Mouse (Mus musculus) heart, embryonic 11.5 days (tissue): ENCODE measurements at regions not wholly inside any gene's neighbourhood (a gene's known extent, or its start where the extent isn't known, plus 50 kb on each side); places are given as distances from the start of the nearest gene placed in this dataset.

Experiments used
- ATAC-seq: fragments of 200-750 bp; cut with Nextera tagmentation; replicated peaks from 2 replicates; pipeline ENCODE4 v1.8.0; 2017; ENCODE audit warnings: moderate library complexity; ENCODE audit not compliant: insufficient number of reproducible peaks, low FRiP score, low TSS enrichment
- H3K27ac ChIP-seq: fragments of 300-500 bp; sonication (generic); 2 replicates; pipeline ENCODE4 v1.5.1; 2014; ENCODE audit warnings: mild to moderate bottlenecking, low read depth, low read length
- H3K27me3 ChIP-seq: fragments of 300-500 bp; sonication (generic); 2 replicates; pipeline ENCODE4 v1.6.1; 2014; ENCODE audit warnings: mild to moderate bottlenecking, low read length, mixed read lengths; ENCODE audit not compliant: control insufficient read depth, insufficient read depth
- H3K36me3 ChIP-seq: fragments of 300-500 bp; sonication (generic); 2 replicates; pipeline ENCODE4 v1.6.1; 2014; ENCODE audit warnings: mild to moderate bottlenecking, low read length, moderate library complexity, mixed read lengths; ENCODE audit not compliant: control insufficient read depth, insufficient read depth
- H3K4me1 ChIP-seq: fragments of 300-500 bp; sonication (generic); 2 replicates; pipeline ENCODE4 v1.6.1; 2014; ENCODE audit warnings: low read length; ENCODE audit not compliant: control insufficient read depth, insufficient read depth
- H3K4me2 ChIP-seq: fragments of 300-500 bp; sonication (generic); 2 replicates; pipeline ENCODE4 v1.6.1; 2014; ENCODE audit warnings: mild to moderate bottlenecking, moderate library complexity
- H3K4me3 ChIP-seq: fragments of 300-500 bp; sonication (generic); 2 replicates; pipeline ENCODE4 v1.5.1; 2014; ENCODE audit warnings: low read depth, low read length
- H3K9ac ChIP-seq: fragments of 300-500 bp; sonication (generic); 2 replicates; pipeline ENCODE4 v1.6.1; 2014; ENCODE audit warnings: mild to moderate bottlenecking, low read depth, low read length, moderate library complexity
- H3K9me3 ChIP-seq: fragments of 300-500 bp; sonication (generic); replicated peaks from 2 replicates; pipeline ENCODE4 v1.6.1; 2016; ENCODE audit warnings: low read length; ENCODE audit not compliant: control insufficient read depth
- WGBS: fragments of 180-500 bp; shearing (Covaris S2); extraction: QIAGEN DNeasy Blood & Tissue Kit; methylation state at CpG from one replicate; pipeline ENCODE4 v1.1.7; 2014; ENCODE audit not compliant: insufficient replicate concordance; 5-methylcytosine and 5-hydroxymethylcytosine counted together

GRCm38 (mm10) chr8:49175386-49175785 lies 331.6 kb upstream of the Tenm3 start:
- Histone ChIP-seq H3K9ac (no peak overlapping the region), H3K4me3 (no peak overlapping the region), H3K27me3 (no peaks in the 10 kb centered on the region), H3K27ac (no peak overlapping the region), H3K36me3 (no peaks in the 10 kb centered on the region), H3K9me3 (no peaks in the 10 kb centered on the region), H3K4me2 (no peak overlapping the region), H3K4me1 (no peaks in the 10 kb centered on the region)
- 75% methylated on average over 4 of the region's 4 CpGs for WGBS
- no peak for ATAC-seq

GRCm38 (mm10) chr8:49174956-49175355 lies 331.2 kb upstream of the Tenm3 start:
- no peak overlapping the region for H3K4me2 ChIP-seq
- 84% methylated on average over 2 of the region's 2 CpGs for WGBS
- H3K27ac ChIP-seq = no peak overlapping the region
- H3K9me3 ChIP-seq = no peaks in the 10 kb centered on the region
- no peaks in the 10 kb centered on the region for H3K36me3 ChIP-seq
- no peak for ATAC-seq
- no peak overlapping the region for H3K9ac ChIP-seq
- H3K27me3 ChIP-seq = no peaks in the 10 kb centered on the region
- H3K4me1 ChIP-seq = no peaks in the 10 kb centered on the region
- H3K4me3 ChIP-seq = no peak overlapping the region

GRCm38 (mm10) chr8:49159318-49159717 lies 315.6 kb upstream of the Tenm3 start:
- no peak overlapping the region for H3K4me2 ChIP-seq
- 76% methylated on average over 4 of the region's 4 CpGs for WGBS
- ATAC-seq = no peak

GRCm38 (mm10) chr8:49158201-49158600 lies 314.4 kb upstream of the Tenm3 start:
- WGBS = 69% methylated on average over 4 of the region's 4 CpGs
- ATAC-seq = no peak

More at GRCm38 (mm10) chr8:49159318-49159717, 315.6 kb upstream of the Tenm3 start:
- Histone ChIP-seq H3K27me3 (no peaks in the 10 kb centered on the region), H3K27ac (no peak overlapping the region), H3K9ac (no peak overlapping the region), H3K4me1 (no peaks in the 10 kb centered on the region), H3K4me3 (no peak overlapping the region), H3K36me3 (no peaks in the 10 kb centered on the region), H3K9me3 (no peaks in the 10 kb centered on the region)

GRCm38 (mm10) chr8:49136503-49137044 lies 292.8 kb upstream of the Tenm3 start:
- Histone ChIP-seq H3K4me3 (no peak overlapping the region), H3K4me2 (no peak overlapping the region), H3K9me3 (no peaks in the 10 kb centered on the region), H3K36me3 (no peaks in the 10 kb centered on the region), H3K9ac (no peak overlapping the region), H3K27me3 (no peaks in the 10 kb centered on the region), H3K27ac (no peak overlapping the region), H3K4me1 (no peaks in the 10 kb centered on the region)
- 77% methylated on average over 10 of the region's 10 CpGs for WGBS
- ATAC-seq = no peak

More at GRCm38 (mm10) chr8:49158201-49158600, 314.4 kb upstream of the Tenm3 start:
- Histone ChIP-seq H3K4me2 (no peak overlapping the region), H3K4me3 (no peak overlapping the region), H3K4me1 (no peaks in the 10 kb centered on the region), H3K9ac (no peak overlapping the region), H3K27ac (no peak overlapping the region), H3K9me3 (no peaks in the 10 kb centered on the region), H3K27me3 (no peaks in the 10 kb centered on the region), H3K36me3 (no peaks in the 10 kb centered on the region)

- no peak overlapping the region for H3K27ac ChIP-seq
Observed at GRCm38 (mm10) chr8:49109095-49109494, 265.3 kb upstream of the Tenm3 start.

GRCm38 (mm10) chr8:49108665-49109064 lies 264.9 kb upstream of the Tenm3 start:
- no peak overlapping the region for H3K4me3 ChIP-seq
- no peak for ATAC-seq
- no peaks in the 10 kb centered on the region for H3K9me3 ChIP-seq
- H3K4me2 ChIP-seq = no peak overlapping the region
- no peaks in the 10 kb centered on the region for H3K27me3 ChIP-seq
- WGBS = 64% methylated on average over 4 of the region's 4 CpGs
- no peaks in the 10 kb centered on the region for H3K36me3 ChIP-seq
- no peak overlapping the region for H3K27ac ChIP-seq
- no peak overlapping the region for H3K9ac ChIP-seq
- H3K4me1 ChIP-seq = no peaks in the 10 kb centered on the region

More at GRCm38 (mm10) chr8:49109095-49109494, 265.3 kb upstream of the Tenm3 start:
- Histone ChIP-seq H3K9ac (no peak overlapping the region), H3K4me3 (no peak overlapping the region), H3K4me1 (no peaks in the 10 kb centered on the region), H3K4me2 (no peak overlapping the region), H3K9me3 (no peaks in the 10 kb centered on the region), H3K36me3 (no peaks in the 10 kb centered on the region), H3K27me3 (no peaks in the 10 kb centered on the region)
- no peak for ATAC-seq
- WGBS = 74% methylated on average over 6 of the region's 6 CpGs

- H3K36me3 ChIP-seq = no peaks in the 10 kb centered on the region
- WGBS = 66% methylated on average over 3 of the region's 3 CpGs
- H3K4me1 ChIP-seq = no peaks in the 10 kb centered on the region
- H3K27ac ChIP-seq = no peak overlapping the region
- H3K9me3 ChIP-seq = no peaks in the 10 kb centered on the region
- ATAC-seq = no peak
- no peak overlapping the region for H3K4me2 ChIP-seq
- no peak overlapping the region for H3K4me3 ChIP-seq
- no peaks in the 10 kb centered on the region for H3K27me3 ChIP-seq
- H3K9ac ChIP-seq = no peak overlapping the region
Observed at GRCm38 (mm10) chr8:49106531-49106930, 262.8 kb upstream of the Tenm3 start.

GRCm38 (mm10) chr8:49101156-49101555 lies 257.4 kb upstream of the Tenm3 start:
- H3K36me3 ChIP-seq = no peaks in the 10 kb centered on the region
- no peak overlapping the region for H3K4me3 ChIP-seq
- H3K27ac ChIP-seq = no peak overlapping the region
- peaks cover 3% of the 10 kb centered on the region; the same call in 1 of the 2 replicates for H3K9me3 ChIP-seq
- no peak overlapping the region for H3K4me2 ChIP-seq
- H3K4me1 ChIP-seq = no peaks in the 10 kb centered on the region
- no peak for ATAC-seq
- 83% methylated on average over 7 of the region's 7 CpGs for WGBS
- H3K9ac ChIP-seq = no peak overlapping the region
- no peaks in the 10 kb centered on the region for H3K27me3 ChIP-seq
